Mouse (Mus musculus) forebrain, embryonic 13.5 days (tissue): ENCODE measurements at regions not wholly inside any gene's neighbourhood (a gene's known extent, or its start where the extent isn't known, plus 50 kb on each side); places are given as distances from the start of the nearest gene placed in this dataset.

Experiments
- ATAC-seq: fragments of 200-750 bp; cut with Nextera tagmentation; 2 replicates; pipeline ENCODE4 v1.8.0; 2017
- H3K27ac ChIP-seq: fragments of 300-500 bp; sonication (generic); 2 replicates; pipeline ENCODE4 v1.5.1; 2015; ENCODE audit warnings: inconsistent platforms, mild to moderate bottlenecking, moderate library complexity
- H3K27me3 ChIP-seq: fragments of 300-500 bp; sonication (generic); 2 replicates; pipeline ENCODE4 v1.6.1; 2015; ENCODE audit warnings: mild to moderate bottlenecking, inconsistent platforms
- H3K36me3 ChIP-seq: fragments of 300-500 bp; sonication (generic); 2 replicates; pipeline ENCODE4 v1.6.1; 2015; ENCODE audit warnings: mild to moderate bottlenecking, inconsistent platforms; ENCODE audit not compliant: poor library complexity, severe bottlenecking
- H3K4me1 ChIP-seq: fragments of 300-500 bp; sonication (generic); 2 replicates; pipeline ENCODE4 v1.6.1; 2015; ENCODE audit warnings: inconsistent platforms
- H3K4me2 ChIP-seq: fragments of 300-500 bp; sonication (generic); 2 replicates; pipeline ENCODE4 v1.6.1; 2015; ENCODE audit warnings: inconsistent platforms, mild to moderate bottlenecking, moderate library complexity
- H3K4me3 ChIP-seq: fragments of 300-500 bp; sonication (generic); 2 replicates; pipeline ENCODE4 v1.5.1; 2015; ENCODE audit warnings: mild to moderate bottlenecking, inconsistent platforms
- H3K9ac ChIP-seq: fragments of 300-500 bp; sonication (generic); 2 replicates; pipeline ENCODE4 v1.6.1; 2015; ENCODE audit warnings: mild to moderate bottlenecking, inconsistent platforms
- H3K9me3 ChIP-seq: fragments of 300-500 bp; sonication (generic); replicated peaks from 2 replicates; pipeline ENCODE4 v1.6.1; 2016; ENCODE audit warnings: inconsistent platforms
- WGBS: fragments of 180-500 bp; shearing (Covaris S2); methylation state at CpG from one replicate; pipeline ENCODE4 v1.1.7; 2015; 5-methylcytosine and 5-hydroxymethylcytosine counted together

DNA sequence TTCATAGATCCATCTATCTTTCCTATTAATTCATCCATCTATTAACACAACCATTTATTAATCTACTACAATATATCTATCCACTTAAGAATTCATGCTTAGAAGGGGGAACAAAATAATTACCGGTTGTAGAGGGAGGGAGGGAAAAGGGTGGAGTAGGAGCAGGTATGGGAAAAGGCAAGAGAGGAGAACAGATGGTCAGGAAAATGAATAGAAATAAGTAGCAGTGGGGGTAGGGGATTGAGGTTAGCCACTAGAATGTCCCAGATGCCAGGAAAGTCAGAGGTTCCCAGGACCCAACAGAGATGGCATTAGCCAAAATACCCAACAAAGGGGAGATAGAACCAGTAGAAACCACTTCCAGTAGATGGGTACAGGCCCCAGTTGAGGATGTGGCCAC is 164.5 kb upstream of the Crbn start:
- Histone ChIP-seq H3K4me1 (no peaks in the 10 kb centered on the region), H3K27me3 (no peaks in the 10 kb centered on the region), H3K9ac (no peak overlapping the region), H3K4me2 (no peak overlapping the region), H3K36me3 (no peaks in the 10 kb centered on the region), H3K27ac (no peak overlapping the region), H3K9me3 (no peaks in the 10 kb centered on the region), H3K4me3 (no peak overlapping the region)
- 76% methylated on average over 1 of the region's 1 CpGs for WGBS
- no peak for ATAC-seq

DNA sequence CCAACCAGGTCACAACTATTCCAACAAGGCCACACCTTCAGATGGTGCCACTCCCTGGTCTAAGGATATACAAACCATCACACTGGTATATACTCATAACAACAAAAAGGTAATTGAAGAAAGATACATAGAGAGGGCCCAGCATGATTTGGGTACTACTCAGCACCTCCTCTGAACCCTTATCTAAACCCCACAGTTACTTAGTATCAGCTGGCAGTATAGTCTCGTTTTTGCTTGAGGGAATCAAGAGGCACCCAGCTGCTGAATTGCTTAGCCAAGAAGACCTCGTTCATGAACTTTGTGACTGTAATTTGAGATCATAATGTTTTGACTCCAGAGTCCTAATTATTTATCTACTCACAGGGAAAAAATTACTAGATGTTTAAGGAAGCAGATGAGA is 175.6 kb upstream of the Crbn start:
- Histone ChIP-seq H3K4me1 (no peaks in the 10 kb centered on the region), H3K9me3 (no peaks in the 10 kb centered on the region), H3K27ac (no peak overlapping the region), H3K9ac (no peak overlapping the region), H3K36me3 (no peaks in the 10 kb centered on the region), H3K4me3 (no peak overlapping the region), H3K4me2 (no peak overlapping the region), H3K27me3 (no peaks in the 10 kb centered on the region)
- WGBS: 74% methylated on average over 2 of the region's 2 CpGs
- no peak for ATAC-seq

GRCm38 (mm10) chr6:106978721-106979120 is 178.8 kb upstream of the Crbn start:
- H3K27me3 ChIP-seq: no peaks in the 10 kb centered on the region
- 0 out of 2 replicates have a peak, but pooled peaks have one; percentile 33 for ATAC-seq
- no peaks in the 10 kb centered on the region for H3K36me3 ChIP-seq
- H3K9ac ChIP-seq: no peak overlapping the region
- no peak overlapping the region for H3K4me3 ChIP-seq
- H3K9me3 ChIP-seq: no peaks in the 10 kb centered on the region
- no peak overlapping the region for H3K27ac ChIP-seq
- H3K4me1 ChIP-seq: no peaks in the 10 kb centered on the region
- H3K4me2 ChIP-seq: no peak overlapping the region

- Histone ChIP-seq H3K4me1 (no peaks in the 10 kb centered on the region), H3K27me3 (no peaks in the 10 kb centered on the region), H3K9me3 (no peaks in the 10 kb centered on the region), H3K27ac (no peak overlapping the region), H3K4me3 (no peak overlapping the region), H3K9ac (no peak overlapping the region), H3K36me3 (no peaks in the 10 kb centered on the region), H3K4me2 (no peak overlapping the region)
- WGBS: 87% methylated on average over 3 of the region's 3 CpGs
- no peak for ATAC-seq
Observed at GRCm38 (mm10) chr6:106979755-106980154, 179.9 kb upstream of the Crbn start.

DNA sequence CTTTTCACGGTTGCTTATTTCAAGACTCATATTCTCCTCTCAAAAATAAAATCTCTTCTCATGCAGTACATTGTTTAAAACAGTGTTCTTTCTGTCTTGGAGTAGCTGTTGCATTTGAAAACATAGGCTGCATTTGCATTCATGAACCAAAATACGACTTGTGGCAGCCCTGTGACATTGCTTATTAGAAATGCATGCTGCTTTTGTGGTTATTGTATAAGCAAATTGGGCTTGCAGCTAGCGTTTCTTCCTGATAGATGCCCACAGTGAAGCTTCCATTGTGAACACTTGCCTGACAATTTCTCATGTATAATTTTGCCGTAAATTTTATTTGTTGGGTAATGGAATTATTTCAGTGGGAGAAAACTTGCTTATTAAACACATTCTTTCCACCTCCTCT is 180.3 kb upstream of the Crbn start:
- no peak overlapping the region for H3K9ac ChIP-seq
- H3K9me3 ChIP-seq: no peaks in the 10 kb centered on the region
- H3K4me1 ChIP-seq: no peaks in the 10 kb centered on the region
- no peak overlapping the region for H3K4me3 ChIP-seq
- H3K27me3 ChIP-seq: no peaks in the 10 kb centered on the region
- H3K4me2 ChIP-seq: no peak overlapping the region
- 41% methylated on average over 4 of the region's 4 CpGs for WGBS
- no peak for ATAC-seq
- H3K27ac ChIP-seq: no peak overlapping the region
- H3K36me3 ChIP-seq: no peaks in the 10 kb centered on the region

DNA sequence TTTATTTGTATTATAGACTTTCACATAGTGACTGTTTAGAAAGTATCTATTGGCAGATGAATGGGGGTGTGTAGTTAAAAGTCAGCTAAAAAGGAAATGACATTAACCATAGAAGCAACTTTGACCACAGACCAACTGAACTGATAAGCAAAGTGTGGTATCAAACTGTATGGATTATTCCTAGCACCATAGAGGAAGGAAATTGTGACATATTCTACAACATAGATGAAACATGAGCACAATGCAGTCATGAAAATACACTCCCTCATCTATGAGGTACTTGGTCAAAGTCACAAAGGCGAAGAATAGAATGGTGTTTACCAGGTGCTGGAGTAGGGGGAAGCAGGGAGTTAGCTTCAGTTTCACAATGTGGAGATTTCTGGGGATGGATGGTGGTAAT is 181.4 kb upstream of the Crbn start:
- no peak overlapping the region for H3K27ac ChIP-seq
- no peaks in the 10 kb centered on the region for H3K36me3 ChIP-seq
- no peaks in the 10 kb centered on the region for H3K9me3 ChIP-seq
- no peak for ATAC-seq
- no peaks in the 10 kb centered on the region for H3K27me3 ChIP-seq
- H3K9ac ChIP-seq: no peak overlapping the region
- 94% methylated on average over 1 of the region's 1 CpGs for WGBS
- no peak overlapping the region for H3K4me3 ChIP-seq
- no peak overlapping the region for H3K4me2 ChIP-seq
- H3K4me1 ChIP-seq: no peaks in the 10 kb centered on the region

DNA sequence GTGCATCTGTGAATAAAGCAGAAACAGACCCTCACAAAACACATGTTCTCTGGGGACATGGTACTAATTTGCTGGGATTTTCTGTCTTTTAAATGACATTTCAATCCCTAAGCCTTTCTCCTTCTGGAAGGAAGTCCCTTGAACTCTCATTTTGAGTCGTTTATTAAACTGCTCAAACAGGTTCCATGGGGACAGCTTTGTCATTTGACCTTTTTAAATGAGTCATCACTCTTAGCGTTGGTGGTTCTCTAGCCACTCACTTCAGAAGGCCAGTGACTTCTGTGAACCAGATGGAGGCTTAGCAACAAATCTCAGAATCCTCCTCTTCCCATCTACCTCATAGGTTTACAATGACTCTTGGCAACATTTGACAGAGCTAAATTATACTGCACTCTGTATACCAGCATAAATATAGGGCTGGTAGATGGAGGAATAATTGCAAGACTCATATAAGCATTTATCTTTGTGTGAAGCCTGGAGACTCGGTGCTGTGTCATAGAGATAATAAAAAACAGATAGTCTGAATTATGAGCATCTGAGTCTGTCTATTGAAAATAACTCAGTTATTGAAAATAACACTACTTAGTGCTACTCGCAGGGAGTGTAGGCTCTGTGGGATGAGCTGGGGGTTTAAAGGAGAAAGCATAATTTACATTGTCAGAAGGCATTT is 185.4 kb upstream of the Crbn start:
- H3K36me3 ChIP-seq: no peaks in the 10 kb centered on the region
- no peak for ATAC-seq
- 81% methylated on average over 4 of the region's 4 CpGs for WGBS
- no peaks in the 10 kb centered on the region for H3K27me3 ChIP-seq
- no peak overlapping the region for H3K27ac ChIP-seq
- H3K4me3 ChIP-seq: no peak overlapping the region
- no peaks in the 10 kb centered on the region for H3K4me1 ChIP-seq
- H3K9me3 ChIP-seq: no peaks in the 10 kb centered on the region
- H3K9ac ChIP-seq: no peak overlapping the region
- no peak overlapping the region for H3K4me2 ChIP-seq

GRCm38 (mm10) chr6:106991586-106991985 is 191.7 kb upstream of the Crbn start:
- Histone ChIP-seq H3K27ac (no peak overlapping the region), H3K4me2 (no peak overlapping the region), H3K4me1 (no peaks in the 10 kb centered on the region), H3K9ac (no peak overlapping the region), H3K36me3 (no peaks in the 10 kb centered on the region), H3K27me3 (no peaks in the 10 kb centered on the region), H3K4me3 (no peak overlapping the region), H3K9me3 (no peaks in the 10 kb centered on the region)
- WGBS: 89% methylated on average over 1 of the region's 1 CpGs
- ATAC-seq: no peak

GRCm38 (mm10) chr6:107004406-107005120 is 204.7 kb upstream of the Crbn start:
- H3K27ac ChIP-seq: no peak overlapping the region
- H3K36me3 ChIP-seq: no peaks in the 10 kb centered on the region
- no peaks in the 10 kb centered on the region for H3K4me1 ChIP-seq
- no peak for ATAC-seq
- 93% methylated on average over 4 of the region's 4 CpGs for WGBS
- H3K4me3 ChIP-seq: no peak overlapping the region
- H3K9me3 ChIP-seq: no peaks in the 10 kb centered on the region
- H3K27me3 ChIP-seq: no peaks in the 10 kb centered on the region
- no peak overlapping the region for H3K9ac ChIP-seq
- H3K4me2 ChIP-seq: no peak overlapping the region

DNA sequence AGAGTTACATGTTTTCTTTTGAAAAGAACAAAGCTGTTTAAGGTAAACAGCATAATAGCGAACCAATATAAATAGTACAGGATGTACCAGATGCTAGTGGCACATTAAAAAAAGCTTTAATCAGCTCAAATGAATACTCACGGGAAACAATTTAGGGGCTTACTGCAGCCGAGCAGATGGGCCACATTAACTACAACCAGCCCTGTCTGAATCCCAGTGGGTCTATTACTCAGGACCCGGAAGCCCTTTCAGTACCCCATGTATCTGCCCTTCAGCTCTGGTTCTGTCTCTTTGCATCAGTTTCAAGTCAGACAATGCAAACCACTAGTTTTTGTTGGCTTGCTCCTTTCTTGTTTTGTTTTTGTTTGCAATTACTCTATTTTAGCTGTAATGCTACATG is 210.9 kb upstream of the Crbn start:
- H3K27ac ChIP-seq: no peak overlapping the region
- ATAC-seq: no peak

GRCm38 (mm10) chr6:107012938-107013511 is 213.1 kb upstream of the Crbn start:
- ATAC-seq: peak; percentile 59; the same call in 1 of the 2 replicates
- WGBS: 10% methylated on average over 9 of the region's 9 CpGs
- Histone ChIP-seq H3K4me2 (peak overlapping the region; percentile 21), H3K4me3 (no peak overlapping the region), H3K4me1 (peaks cover 10% of the 10 kb centered on the region), H3K9ac (0 out of 2 replicates have a peak overlapping the region, but pooled peaks have one; percentile 27), H3K36me3 (no peaks in the 10 kb centered on the region), H3K9me3 (no peaks in the 10 kb centered on the region), H3K27me3 (no peaks in the 10 kb centered on the region), H3K27ac (no peak overlapping the region)

More for the DNA sequence above, 210.9 kb upstream of the Crbn start:
- Histone ChIP-seq H3K4me2 (no peak overlapping the region), H3K4me1 (peaks cover 10% of the 10 kb centered on the region), H3K27me3 (no peaks in the 10 kb centered on the region), H3K4me3 (no peak overlapping the region), H3K9me3 (no peaks in the 10 kb centered on the region), H3K9ac (no peak overlapping the region), H3K36me3 (no peaks in the 10 kb centered on the region)
- 75% methylated on average over 4 of the region's 4 CpGs for WGBS

DNA sequence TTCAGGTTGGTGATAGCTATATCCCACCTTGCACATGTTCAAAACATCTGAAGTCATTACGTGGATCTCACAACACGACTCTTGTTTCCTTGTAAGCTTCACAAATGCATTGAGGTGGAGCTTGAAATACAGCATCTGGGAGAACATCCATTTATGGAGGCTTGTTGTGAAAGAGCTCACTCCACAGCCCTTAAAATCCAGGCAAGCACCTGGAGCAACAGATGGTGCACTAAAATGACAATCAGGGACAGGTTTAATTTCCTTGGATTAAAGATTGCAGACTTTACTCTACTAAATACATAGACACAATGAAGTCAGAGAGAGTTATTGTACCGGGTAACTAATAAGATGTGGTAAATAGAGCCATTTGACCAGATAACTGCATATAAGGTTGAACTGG is 219.2 kb upstream of the Crbn start:
- Histone ChIP-seq H3K4me1 (no peaks in the 10 kb centered on the region), H3K4me2 (no peak overlapping the region), H3K27me3 (no peaks in the 10 kb centered on the region), H3K9me3 (no peaks in the 10 kb centered on the region), H3K9ac (no peak overlapping the region), H3K27ac (no peak overlapping the region), H3K4me3 (no peak overlapping the region), H3K36me3 (no peaks in the 10 kb centered on the region)
- no peak for ATAC-seq
- WGBS: 92% methylated on average over 3 of the region's 3 CpGs
